In genomic region chr2:32237571-32237970, GRCm38 (mm10) we compare ENCODE assay signal across 8 mouse cellular contexts. TPM values are rescaled to one million over a fixed set of nuclear protein-coding genes. Genes with fewer than 3 reads are reported as not detected.
A peak's percentile ranks its signal among the peaks of the same experiment; 100 is the strongest.
DNase-seq lines count a peak whose midpoint lies in the region; ATAC-seq and TF ChIP-seq lines count a peak whose summit lies in the region.

No protein-coding gene starts in this region.

- peaks cover 10% of the 10 kb centered on the region; the same call in 1 of the 2 replicates for H3K4me1 ChIP-seq in kidney, postnatal 0 days (replicated peaks; ENCODE audit: insufficient read depth, low read length)
- peaks cover 26% of the 10 kb centered on the region for H3K4me1 ChIP-seq in embryonic facial prominence, embryonic 10.5 days
- H3K4me1 ChIP-seq in hindbrain, embryonic 16.5 days (ENCODE audit: control insufficient read depth, insufficient read depth, low read depth, low read length): peaks cover 21% of the 10 kb centered on the region
- H3K4me1 ChIP-seq in midbrain, embryonic 15.5 days: peaks cover 25% of the 10 kb centered on the region

- H3K27me3 ChIP-seq in kidney, postnatal 0 days (ENCODE audit: insufficient read depth, low read length): no peaks in the 10 kb centered on the region
- no peaks in the 10 kb centered on the region for H3K27me3 ChIP-seq in embryonic facial prominence, embryonic 10.5 days (replicated peaks; ENCODE audit: low read depth, poor library complexity, severe bottlenecking)
- H3K27me3 ChIP-seq in hindbrain, embryonic 16.5 days (replicated peaks; ENCODE audit: control insufficient read depth, insufficient read depth, low read length): no peaks in the 10 kb centered on the region
- H3K27me3 ChIP-seq in midbrain, embryonic 15.5 days (replicated peaks): no peaks in the 10 kb centered on the region

- peak overlapping the region; percentile 46 for H3K4me3 ChIP-seq in kidney, postnatal 0 days (replicated peaks; ENCODE audit: low read depth, low read length)
- peak overlapping the region; percentile 79 for H3K4me3 ChIP-seq in embryonic facial prominence, embryonic 10.5 days
- peak overlapping the region; percentile 67 for H3K4me3 ChIP-seq in hindbrain, embryonic 16.5 days (ENCODE audit: low read length)
- peak overlapping the region; percentile 80 for H3K4me3 ChIP-seq in midbrain, embryonic 15.5 days

- H3K36me3 ChIP-seq in kidney, postnatal 0 days (ENCODE audit: insufficient read depth, low read length): peaks cover 9% of the 10 kb centered on the region
- peaks cover 57% of the 10 kb centered on the region for H3K36me3 ChIP-seq in embryonic facial prominence, embryonic 10.5 days (replicated peaks)
- H3K36me3 ChIP-seq in hindbrain, embryonic 16.5 days (ENCODE audit: control insufficient read depth, insufficient read depth, low read length): peaks cover 13% of the 10 kb centered on the region
- H3K36me3 ChIP-seq in midbrain, embryonic 15.5 days (replicated peaks): peaks cover 12% of the 10 kb centered on the region

- no peak for ATAC-seq in kidney, postnatal 0 days (replicated peaks; ENCODE audit: low FRiP score, low read depth)
- no peak for ATAC-seq in hindbrain, embryonic 16.5 days
- no peak for ATAC-seq in midbrain, embryonic 15.5 days (replicated peaks)

- 23% methylated on average over 4 of the region's 4 CpGs for WGBS in kidney, postnatal 0 days
- 49% methylated on average over 4 of the region's 4 CpGs for WGBS in embryonic facial prominence, embryonic 10.5 days
- WGBS in hindbrain, embryonic 16.5 days: 39% methylated on average over 4 of the region's 4 CpGs
- 50% methylated on average over 4 of the region's 4 CpGs for WGBS in midbrain, embryonic 15.5 days

- no peaks in the 10 kb centered on the region for H3K9me3 ChIP-seq in kidney, postnatal 0 days (replicated peaks; ENCODE audit: low read length)
- H3K9me3 ChIP-seq in embryonic facial prominence, embryonic 10.5 days: no peaks in the 10 kb centered on the region
- no peaks in the 10 kb centered on the region for H3K9me3 ChIP-seq in hindbrain, embryonic 16.5 days (ENCODE audit: control insufficient read depth, low read length)
- H3K9me3 ChIP-seq in midbrain, embryonic 15.5 days: no peaks in the 10 kb centered on the region

- H3K4me2 ChIP-seq in kidney, postnatal 0 days (ENCODE audit: low read length): peak overlapping the region; percentile 93
- peak overlapping the region; percentile 88 for H3K4me2 ChIP-seq in hindbrain, embryonic 16.5 days (ENCODE audit: low read length)
- peak overlapping the region; percentile 85 for H3K4me2 ChIP-seq in midbrain, embryonic 15.5 days

- TF ChIP-seq CTCF in kidney, postnatal 0 days (IDR thresholded peaks at IDR 0.05; ENCODE audit: low read depth): no peak

- peak overlapping the region; percentile 86; the same call in 1 of the 2 replicates for H3K27ac ChIP-seq in kidney, postnatal 0 days
- H3K27ac ChIP-seq in embryonic facial prominence, embryonic 10.5 days (replicated peaks): peak overlapping the region; percentile 89; the same call in 1 of the 2 replicates
- H3K27ac ChIP-seq in hindbrain, embryonic 16.5 days (ENCODE audit: low read depth, low read length): no peak overlapping the region; the same call in 1 of the 2 replicates
- 0 out of 2 replicates have a peak overlapping the region, but pooled peaks have one; percentile 84 for H3K27ac ChIP-seq in midbrain, embryonic 15.5 days

- DNase-seq in kidney, postnatal 0 days (ENCODE audit: low spot score): no peak
- DNase-seq in kidney, postnatal 10 days: no peak
- no peak for DNase-seq in embryonic facial prominence, embryonic 10.5 days (ENCODE audit: low spot score)
- no peak for DNase-seq in thymus, postnatal 4 days
- no peak for DNase-seq in spleen, adult 12 weeks (ENCODE audit: low spot score)
- no peak for DNase-seq in right cerebral cortex, postnatal 36 days (ENCODE audit: low spot score in 2 of 2)

- H3K9ac ChIP-seq in kidney, postnatal 0 days (ENCODE audit: low read depth, low read length): peak overlapping the region; percentile 75
- H3K9ac ChIP-seq in hindbrain, embryonic 16.5 days (ENCODE audit: low read depth, low read length): peak overlapping the region; percentile 77
- peak overlapping the region; percentile 70 for H3K9ac ChIP-seq in midbrain, embryonic 15.5 days

RNA-seq across cellular contexts. Expression of gene Pomt1, which starts 1.2 kb away (rescaled TPM):
- 18.5 and 20.1 TPM in 2 replicates for polyA plus RNA-seq in kidney, postnatal 0 days (2015; fragmentation: Nextera tagmentation; extraction: Ambion mirVana)
- 22.4 and 22.5 TPM in 2 replicates for polyA plus RNA-seq in embryonic facial prominence, embryonic 10.5 days (2016; fragmentation: Nextera tagmentation; extraction: Ambion mirVana)
- polyA plus RNA-seq in hindbrain, embryonic 16.5 days (2015; fragmentation: Nextera tagmentation; extraction: Ambion mirVana): 32.6 and 34.1 TPM in 2 replicates
- 32.8 and 37.7 TPM in 2 replicates for polyA plus RNA-seq in midbrain, embryonic 15.5 days (2015; fragmentation: Nextera tagmentation; extraction: Ambion mirVana)

RNA-seq across cellular contexts. Expression of gene Uck1, which starts 22.4 kb away (rescaled TPM):
- 57.9 and 66.7 TPM in 2 replicates for polyA plus RNA-seq in kidney, postnatal 0 days (2015; fragmentation: Nextera tagmentation; extraction: Ambion mirVana)
- 74.7 and 84.0 TPM in 2 replicates for polyA plus RNA-seq in embryonic facial prominence, embryonic 10.5 days (2016; fragmentation: Nextera tagmentation; extraction: Ambion mirVana)
- polyA plus RNA-seq in hindbrain, embryonic 16.5 days (2015; fragmentation: Nextera tagmentation; extraction: Ambion mirVana): 99.1 and 101 TPM in 2 replicates
- 112 and 117 TPM in 2 replicates for polyA plus RNA-seq in midbrain, embryonic 15.5 days (2015; fragmentation: Nextera tagmentation; extraction: Ambion mirVana)

RNA-seq across cellular contexts. Expression of gene Golga2, which starts 49.6 kb away (rescaled TPM):
- 17.2 and 18.7 TPM in 2 replicates for polyA plus RNA-seq in kidney, postnatal 0 days (2015; fragmentation: Nextera tagmentation; extraction: Ambion mirVana)
- polyA plus RNA-seq in embryonic facial prominence, embryonic 10.5 days (2016; fragmentation: Nextera tagmentation; extraction: Ambion mirVana): 20.2 and 22.5 TPM in 2 replicates
- 25.5 and 30.1 TPM in 2 replicates for polyA plus RNA-seq in hindbrain, embryonic 16.5 days (2015; fragmentation: Nextera tagmentation; extraction: Ambion mirVana)
- 34.1 and 35.6 TPM in 2 replicates for polyA plus RNA-seq in midbrain, embryonic 15.5 days (2015; fragmentation: Nextera tagmentation; extraction: Ambion mirVana)

RNA-seq across cellular contexts. Expression of gene Swi5, which starts 50.3 kb away (rescaled TPM):
- 436 and 445 TPM in 2 replicates for polyA plus RNA-seq in kidney, postnatal 0 days (2015; fragmentation: Nextera tagmentation; extraction: Ambion mirVana)
- polyA plus RNA-seq in embryonic facial prominence, embryonic 10.5 days (2016; fragmentation: Nextera tagmentation; extraction: Ambion mirVana): 522 and 535 TPM in 2 replicates
- 378 and 447 TPM in 2 replicates for polyA plus RNA-seq in hindbrain, embryonic 16.5 days (2015; fragmentation: Nextera tagmentation; extraction: Ambion mirVana)
- 404 TPM in 2 replicates for polyA plus RNA-seq in midbrain, embryonic 15.5 days (2015; fragmentation: Nextera tagmentation; extraction: Ambion mirVana)
